Mouse (Mus musculus) left cerebral cortex, postnatal 14 days (tissue): ENCODE measurements at regions not wholly inside any gene's neighbourhood (a gene's known extent, or its start where the extent isn't known, plus 50 kb on each side); places are given as distances from the start of the nearest gene placed in this dataset.
A peak's percentile ranks its signal among the peaks of the same experiment; 100 is the strongest.

Source experiments
- DNase-seq, 2 experiments: peaks; one replicate each; pipeline ENCODE4 v3.0.0; 2021 to 2022; ENCODE audit warnings: low spot score in 2 of 2, mixed read lengths in 1 of 2
- intact Hi-C: fragments of 180-260 bp; cut with DNase I; formaldehyde crosslinking; loops from one replicate; pipeline ENCODE4 v1.15.1; 2025

DNA sequence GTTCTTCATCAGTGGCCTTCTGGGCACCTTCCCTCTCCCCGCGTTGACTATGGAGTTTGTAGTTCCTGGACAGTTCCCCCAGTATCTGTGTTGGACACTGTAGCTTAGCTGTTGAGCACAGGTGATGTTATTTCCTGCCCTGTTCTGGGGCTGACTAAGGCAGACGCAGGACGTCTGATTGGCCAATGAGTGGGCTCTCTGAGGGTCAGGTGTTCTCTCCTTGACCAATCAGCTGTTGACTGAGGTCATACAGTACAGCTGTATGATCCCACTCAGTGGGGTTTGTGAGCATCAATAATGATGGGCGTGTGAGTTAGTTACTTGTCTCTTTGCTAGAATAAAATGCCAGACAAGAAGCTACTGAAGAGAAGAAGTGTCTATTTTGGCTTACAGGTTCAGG lies 91.6 kb upstream of the Zc3h12a start:
- DNase-seq = peak in 1 of 2 experiments; percentile 35
- intact Hi-C loops = no loop called here

DNA sequence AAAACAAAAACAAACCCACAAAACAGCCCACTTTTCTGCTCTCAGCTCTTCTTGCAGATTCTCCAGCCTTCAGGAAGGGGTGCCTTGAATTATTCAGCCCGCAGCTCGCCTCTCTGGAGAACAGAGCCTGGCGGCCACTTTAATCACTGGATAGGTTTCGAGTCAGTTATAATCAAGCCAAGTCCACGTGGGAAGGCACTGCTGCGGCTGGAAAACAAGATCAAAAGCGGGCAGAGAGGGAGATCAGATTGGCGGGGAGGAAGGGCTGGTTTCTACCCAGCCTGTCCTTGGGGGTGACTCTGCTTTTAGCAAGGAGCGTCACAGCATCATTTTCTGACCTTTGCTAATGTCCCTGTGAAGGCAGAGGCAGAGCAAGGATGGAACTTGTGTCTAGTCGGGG lies 86.7 kb upstream of the Zc3h12a start:
- no peak for DNase-seq
- intact Hi-C loops = no loop called here

DNA sequence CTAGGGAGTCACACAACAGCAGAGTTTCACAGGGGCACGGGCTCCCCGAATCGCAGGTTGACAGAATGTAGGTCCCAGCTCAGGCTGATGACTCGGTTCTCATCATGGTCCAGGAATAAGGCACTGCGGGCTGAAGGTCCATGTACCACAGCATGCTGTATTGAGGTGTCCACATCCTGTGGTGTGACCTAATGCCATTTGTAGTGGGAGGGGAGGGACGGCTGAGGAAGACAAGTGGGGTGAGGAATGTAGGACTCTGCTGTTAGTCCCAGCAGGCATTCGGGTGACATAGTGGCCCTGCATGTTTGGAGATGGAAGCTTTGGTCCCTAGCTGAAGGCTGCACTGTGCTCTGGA lies 84.5 kb upstream of the Zc3h12a start:
- DNase-seq = no peak
- intact Hi-C loops = no loop called here

DNA sequence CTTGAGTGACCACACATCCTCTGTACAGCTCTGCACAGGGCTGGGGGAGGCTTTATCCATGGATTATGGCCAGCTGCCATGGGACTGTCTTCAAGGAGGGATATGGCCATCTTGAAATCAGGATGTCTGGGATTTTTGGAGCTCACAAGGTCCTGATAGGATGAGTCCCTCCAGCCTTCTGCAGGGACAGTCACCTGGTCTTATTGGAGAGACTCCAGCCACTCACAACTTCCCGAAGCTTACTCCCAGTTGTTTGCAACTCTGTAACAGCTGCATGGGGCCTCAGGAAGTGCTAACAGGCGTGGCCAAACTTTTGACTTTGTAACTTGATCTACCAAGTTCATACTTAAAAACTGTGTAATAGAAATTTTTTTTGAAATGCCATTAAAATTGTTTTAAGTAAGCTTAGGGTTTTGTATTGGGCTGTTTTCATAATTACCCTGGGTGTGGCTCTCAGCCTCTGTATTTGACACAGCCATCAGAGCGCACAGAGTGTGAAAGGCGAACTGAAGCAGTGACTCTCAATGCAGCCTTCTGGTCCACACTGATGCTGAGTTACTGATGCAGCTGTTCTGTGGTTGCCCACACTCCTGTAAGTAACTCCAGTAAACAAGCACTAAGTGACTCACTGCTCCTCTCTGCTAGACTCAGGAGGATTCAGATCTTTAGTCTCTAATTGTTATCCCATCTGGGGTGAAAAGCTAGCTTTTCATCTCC lies 84.0 kb upstream of the Zc3h12a start:
- no peak for DNase-seq
- intact Hi-C loops = no loop called here

DNA sequence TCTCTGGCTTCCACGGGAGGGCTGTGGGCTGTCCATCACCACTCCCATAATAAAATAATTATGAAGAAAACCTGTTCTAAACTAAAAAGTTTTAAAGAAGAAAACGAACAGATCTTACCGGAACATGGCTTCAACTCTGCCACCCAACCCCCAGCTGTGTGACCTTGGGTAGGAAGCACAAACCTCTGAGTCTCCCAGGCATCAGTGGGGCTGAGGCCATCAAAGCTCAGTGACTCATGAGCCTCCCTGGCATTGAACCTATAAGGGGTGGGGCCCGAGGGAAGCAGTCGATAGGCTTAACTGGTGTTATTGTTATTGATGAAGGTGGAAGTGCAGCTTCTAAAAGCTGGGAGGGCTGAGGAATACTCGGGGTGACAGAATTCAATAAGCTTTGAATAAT lies 83.1 kb upstream of the Zc3h12a start:
- no peak for DNase-seq
- intact Hi-C loops = no loop called here

DNA sequence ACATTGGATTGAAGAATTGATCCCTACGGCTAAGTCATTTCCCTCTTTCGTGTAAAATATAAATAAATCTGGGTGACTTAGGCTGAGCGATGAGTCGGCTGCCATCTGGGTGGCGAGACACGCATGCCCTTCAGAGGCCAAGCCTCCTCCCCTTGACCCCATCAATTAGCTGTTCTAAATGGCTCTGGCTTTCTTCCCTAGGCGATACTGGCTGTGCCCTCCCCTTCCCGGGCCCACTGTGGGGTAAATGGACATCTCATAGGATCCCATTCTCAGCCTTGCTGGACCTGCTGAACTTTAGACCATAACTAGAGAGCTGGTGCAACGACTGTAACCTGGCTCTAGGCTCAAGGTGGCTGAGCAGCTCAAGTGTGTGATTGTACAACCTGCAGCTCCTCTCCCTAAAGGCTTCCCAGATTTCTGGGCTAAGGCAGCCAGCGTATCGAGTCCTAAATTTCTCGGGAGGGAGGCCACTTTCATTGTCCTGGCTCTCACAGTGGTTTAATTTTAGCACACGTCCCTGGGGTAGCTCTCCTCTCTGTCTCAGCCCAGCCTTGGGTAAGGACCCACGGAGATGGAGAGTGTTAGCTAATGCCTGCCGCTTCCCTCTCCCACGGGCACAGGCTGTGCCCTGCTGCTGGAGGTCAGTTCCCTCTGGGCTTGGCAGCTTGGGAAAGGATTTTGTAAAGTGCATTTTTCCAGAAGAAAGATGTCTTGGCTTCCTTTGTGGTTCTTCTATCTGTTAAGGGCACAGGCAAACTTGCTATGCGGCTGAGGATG lies 80.7 kb upstream of the Zc3h12a start:
- DNase-seq = no peak
- intact Hi-C loops = no loop called here

DNA sequence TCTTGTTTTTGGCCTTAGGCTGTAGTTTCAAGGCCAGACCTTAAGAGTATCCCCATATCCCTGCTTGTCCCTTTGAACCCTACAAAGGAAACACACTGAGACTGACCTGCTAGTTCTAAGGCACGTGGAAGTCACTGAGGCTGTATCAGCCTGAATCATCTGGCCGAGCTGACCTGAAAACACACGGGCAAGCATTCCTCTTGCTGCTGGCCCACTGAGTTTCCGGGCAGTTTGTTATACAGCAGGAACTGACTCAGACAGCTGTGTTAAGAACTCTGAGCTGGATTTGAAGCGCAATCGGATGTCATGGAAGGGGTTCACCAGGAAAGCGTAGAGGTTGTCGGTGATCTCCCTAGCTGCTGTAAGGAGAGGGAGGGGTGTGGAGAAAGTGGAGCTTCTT lies 75.9 kb upstream of the Zc3h12a start:
- intact Hi-C loops = no loop called here
- no peak for DNase-seq

DNA sequence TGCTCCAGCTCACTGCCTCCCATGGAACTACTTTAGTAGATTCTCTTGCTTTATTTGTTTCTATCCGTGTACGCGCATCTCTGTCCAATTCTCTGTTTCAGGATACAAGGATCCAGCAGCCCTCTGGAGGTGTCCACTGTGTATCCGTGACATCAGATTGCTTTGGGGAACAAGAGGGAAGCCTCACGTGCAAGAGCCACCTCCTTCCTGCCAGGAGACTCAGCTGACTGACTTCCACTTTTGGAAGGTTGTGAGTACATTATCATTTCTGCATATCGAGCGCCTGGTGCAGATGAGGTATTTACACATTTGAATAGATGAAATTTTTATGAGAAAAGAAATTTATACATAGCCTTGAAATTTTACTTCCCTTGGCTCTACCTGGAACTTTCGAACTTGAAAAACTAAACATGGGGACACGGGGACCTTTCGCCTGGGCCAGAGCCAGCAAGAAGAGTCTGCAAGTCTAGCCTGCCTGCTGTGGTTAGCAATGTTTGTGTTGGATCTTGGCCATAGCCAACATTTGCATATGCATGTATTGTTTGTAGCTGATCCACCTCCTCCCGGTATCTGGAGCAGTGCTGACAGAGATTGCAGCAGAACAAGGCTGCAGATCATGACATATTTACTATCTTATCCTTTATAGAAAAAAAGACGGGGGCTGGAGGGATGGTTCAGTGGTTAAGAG lies 74.1 kb upstream of the Zc3h12a start:
- no peak for DNase-seq
- intact Hi-C loops = no loop called here

DNA sequence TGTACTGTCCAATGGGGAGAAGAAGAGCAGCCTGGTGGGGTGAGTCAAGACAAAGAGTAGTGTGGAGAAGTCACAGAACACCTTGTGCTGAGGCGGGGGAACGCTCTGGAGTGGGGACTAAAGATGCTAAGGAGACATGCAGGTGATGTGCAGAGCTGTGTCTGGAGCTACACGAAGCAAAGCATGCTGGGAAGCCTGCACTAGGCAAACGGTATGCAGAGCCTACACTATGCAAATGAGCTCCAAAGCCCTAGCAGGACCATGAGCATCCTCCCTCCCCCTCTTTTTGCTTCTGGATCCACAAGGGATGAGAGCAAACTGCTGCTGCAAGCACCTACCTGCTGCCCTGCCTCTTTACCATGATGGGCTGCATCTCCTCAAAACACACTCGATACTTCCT lies 73.1 kb upstream of the Zc3h12a start:
- DNase-seq = no peak
- intact Hi-C loops = no loop called here

DNA sequence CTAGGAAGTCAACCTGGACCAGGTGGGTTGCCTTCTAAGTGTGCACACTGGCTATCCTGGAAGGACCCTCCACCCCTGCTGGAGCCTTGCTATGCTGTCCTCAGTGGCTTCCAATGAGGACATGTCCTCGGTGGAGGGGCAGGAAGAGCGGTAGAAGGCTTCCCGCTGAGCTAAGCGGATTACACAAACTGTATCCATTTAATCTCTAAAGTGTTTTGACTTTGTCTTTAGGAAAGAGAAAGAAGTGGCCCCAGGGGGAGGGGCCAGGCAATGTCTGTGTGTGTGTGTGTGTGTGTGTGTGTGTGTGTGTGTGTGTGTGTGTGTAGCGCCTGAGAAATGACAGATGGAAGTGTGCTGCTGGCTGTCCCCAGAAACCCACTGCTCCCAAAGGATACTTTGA lies 71.6 kb upstream of the Zc3h12a start:
- no peak for DNase-seq
- intact Hi-C loops = no loop called here

DNA sequence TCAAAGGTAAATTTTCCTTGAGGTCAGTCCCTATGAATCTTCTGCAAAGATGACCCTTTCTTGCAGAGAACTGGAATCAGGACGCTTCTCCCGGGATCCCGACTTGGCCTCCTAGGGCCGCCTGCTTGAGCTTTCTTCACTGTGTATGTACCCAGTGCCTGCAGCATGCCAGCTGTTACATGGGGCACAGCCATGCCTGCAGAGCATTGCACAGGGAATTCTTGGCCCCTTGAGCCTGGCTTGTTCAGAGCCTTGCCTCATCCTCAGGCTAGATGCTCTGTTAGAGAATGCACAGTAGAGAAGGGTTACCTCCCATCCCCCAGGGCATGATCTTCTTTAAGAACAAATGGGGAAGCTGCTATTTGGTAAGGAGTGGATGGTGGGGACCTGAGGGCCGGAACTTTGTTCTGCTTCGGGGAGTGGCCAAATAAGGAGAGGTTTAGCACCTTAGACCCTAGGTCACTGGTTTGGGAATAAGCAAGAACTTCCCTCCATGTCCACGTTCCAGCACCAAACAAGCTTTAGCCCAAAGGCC lies 68.3 kb upstream of the Zc3h12a start:
- intact Hi-C loops = no loop called here
- no peak for DNase-seq

DNA sequence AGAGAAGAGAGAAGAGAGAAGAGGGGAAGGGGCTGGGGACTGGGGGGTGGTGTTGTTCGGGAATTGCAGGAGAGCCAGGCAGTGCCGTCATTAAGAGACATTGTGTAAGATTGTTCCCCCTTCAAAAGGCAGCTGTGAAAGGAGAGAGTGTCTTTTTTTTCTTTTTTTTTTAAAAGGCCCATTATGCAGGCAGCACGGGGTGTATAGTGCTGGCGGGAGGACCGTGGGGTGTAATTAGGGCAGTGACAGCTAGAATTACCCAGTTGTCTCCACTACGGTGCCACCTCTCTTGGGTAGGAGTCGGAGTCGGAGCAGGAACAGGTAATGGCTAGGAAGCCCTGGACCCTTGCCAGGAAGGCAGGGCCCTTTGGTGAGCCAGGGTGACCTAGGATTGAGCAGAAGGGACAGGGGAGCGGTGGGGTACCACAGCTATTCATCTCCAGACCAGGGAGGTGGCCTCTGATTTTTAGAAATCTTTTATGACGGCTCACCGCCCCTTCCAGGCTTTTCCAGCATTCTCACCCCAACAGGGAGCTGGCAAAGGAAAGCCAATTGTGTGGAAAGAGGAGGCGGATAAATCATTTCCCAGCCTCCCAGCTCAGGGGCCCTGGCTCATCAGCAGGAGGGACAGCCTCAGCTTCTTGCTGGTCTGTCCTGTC lies 67.2 kb upstream of the Zc3h12a start:
- DNase-seq = no peak
- intact Hi-C loops = no loop called here

DNA sequence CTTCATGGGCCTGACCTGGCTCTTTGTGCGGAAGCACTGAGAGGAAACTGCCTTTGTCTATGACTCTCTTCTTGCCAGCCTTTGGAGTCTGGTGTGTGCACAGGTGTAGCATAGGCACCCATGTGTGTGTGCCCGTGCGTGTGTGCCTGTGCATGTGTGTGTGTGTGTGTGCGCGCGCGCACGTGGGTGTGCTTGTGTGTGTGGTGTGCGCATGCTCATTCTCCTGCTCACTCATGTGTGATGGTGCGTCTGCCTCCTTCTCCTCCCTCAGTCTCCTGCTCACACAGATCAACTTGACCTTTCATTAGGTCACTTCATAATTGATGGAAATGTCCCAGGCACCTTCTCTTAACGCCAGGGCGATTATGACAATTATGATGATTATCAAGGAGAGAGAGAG lies 66.7 kb upstream of the Zc3h12a start:
- intact Hi-C loops = no loop called here
- peak in 1 of 2 experiments; percentile 43 for DNase-seq

DNA sequence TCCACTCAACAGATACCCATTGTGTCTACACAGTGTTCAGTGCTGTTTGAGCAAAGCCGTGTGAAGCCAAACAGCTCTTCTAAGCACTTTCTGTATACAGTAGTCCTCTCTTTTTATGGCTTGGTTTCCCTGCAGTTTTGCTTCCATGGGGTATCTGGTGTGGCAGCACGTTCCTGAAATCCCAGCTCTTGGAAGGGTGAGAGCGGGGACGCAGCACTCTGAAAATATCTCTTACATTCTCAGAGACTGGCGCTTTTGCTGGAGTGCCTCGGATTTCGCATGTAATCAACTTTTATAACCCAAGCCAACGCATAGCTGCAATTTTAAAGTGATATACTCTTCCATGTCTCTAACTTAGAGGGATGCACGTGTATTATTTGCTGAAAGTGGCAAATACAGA lies 64.0 kb upstream of the Zc3h12a start:
- intact Hi-C loops = loop anchor here (2.0 kb wide), 1 partner anchor 205 kb away; no protein-coding TSS in a partner anchor
- DNase-seq = peak; percentile 54 to 80

DNA sequence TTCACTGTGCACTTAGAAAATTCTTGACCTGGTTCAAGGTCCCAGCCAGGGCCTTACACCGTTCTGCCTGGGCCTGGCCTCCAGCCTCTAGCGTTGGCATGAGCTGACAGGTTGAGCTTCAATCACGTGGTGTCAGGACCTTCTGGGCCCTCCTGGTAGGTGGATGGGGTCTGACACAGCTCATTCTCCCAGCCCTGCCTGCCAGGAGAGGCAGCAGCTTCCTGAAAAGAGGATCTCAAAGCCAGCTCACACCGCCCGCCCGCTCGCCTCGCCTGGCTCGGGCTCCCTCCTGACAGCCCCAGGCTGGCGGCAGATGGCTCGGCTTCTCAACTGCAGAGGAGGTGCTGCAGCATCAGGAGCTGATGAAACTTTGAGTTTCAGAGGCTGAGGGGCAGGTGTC lies 63.4 kb upstream of the Zc3h12a start:
- intact Hi-C loops = loop anchor here (2.0 kb wide), 1 partner anchor 206 kb away; no protein-coding TSS in a partner anchor
- peak; percentile 71 to 88 for DNase-seq

DNA sequence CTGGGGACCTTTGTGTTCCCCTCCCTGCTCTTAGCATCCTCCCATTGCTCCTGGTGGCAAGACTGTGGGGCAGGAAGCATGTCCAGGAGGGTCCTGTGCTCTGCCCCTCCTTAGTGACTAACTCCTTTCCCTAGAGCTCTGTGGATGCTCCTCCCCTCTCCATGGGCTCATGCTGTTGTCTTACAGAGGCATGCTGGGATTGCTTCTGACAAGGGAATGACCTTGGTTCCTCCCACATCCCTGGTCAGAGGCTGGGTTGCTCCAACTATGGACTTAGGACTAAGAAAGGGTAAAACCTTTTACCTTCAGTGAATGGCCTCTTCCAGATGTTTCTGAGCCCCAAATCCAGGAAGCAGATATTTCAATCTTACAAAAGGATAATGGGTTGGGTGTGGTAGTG lies 62.3 kb upstream of the Zc3h12a start:
- DNase-seq = no peak
- intact Hi-C loops = loop anchor here (2.0 kb wide), 1 partner anchor 207 kb away; no protein-coding TSS in a partner anchor

DNA sequence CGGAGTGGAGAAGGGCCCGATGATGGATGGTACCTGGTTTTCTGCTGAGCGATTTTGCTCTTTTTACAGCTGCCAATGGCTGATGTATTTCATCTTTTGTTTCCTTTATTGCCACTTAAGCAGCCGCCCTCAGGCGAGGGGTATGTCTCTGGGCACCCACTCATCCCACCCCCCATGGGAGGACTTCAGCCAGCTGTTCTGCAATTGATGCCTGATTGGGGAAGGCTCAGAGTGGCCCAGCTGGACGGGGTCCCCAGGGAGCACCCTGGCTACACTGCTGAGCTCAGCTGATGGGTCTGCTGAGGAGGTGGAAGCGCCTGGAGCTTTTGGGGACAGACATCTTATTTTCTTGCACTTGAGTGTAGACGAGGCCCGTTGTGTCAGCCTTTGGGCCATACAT lies 58.6 kb upstream of the Zc3h12a start:
- DNase-seq = no peak

DNA sequence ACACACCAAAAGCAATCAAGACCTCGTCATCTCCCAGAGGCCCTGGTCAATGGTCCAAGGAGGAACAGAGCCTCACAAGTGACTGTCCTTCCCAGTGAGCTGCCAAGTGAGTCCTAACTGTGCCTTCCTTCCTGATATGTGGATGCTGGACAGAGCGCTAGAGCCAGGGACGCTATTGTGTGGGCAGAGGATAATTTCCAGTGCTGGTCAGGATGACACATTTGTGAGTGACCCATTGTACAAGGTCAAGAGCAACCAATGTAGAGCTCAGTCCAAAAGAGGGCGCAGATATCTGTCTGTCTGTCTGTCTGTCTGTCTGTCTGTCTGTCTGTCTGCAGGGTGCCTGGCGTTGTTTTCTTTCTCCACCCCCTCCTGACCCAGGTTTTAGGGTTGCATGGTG lies 57.4 kb upstream of the Zc3h12a start:
- intact Hi-C loops = no loop called here

More for the DNA sequence above, 58.6 kb upstream of the Zc3h12a start:
- intact Hi-C loops = no loop called here

DNA sequence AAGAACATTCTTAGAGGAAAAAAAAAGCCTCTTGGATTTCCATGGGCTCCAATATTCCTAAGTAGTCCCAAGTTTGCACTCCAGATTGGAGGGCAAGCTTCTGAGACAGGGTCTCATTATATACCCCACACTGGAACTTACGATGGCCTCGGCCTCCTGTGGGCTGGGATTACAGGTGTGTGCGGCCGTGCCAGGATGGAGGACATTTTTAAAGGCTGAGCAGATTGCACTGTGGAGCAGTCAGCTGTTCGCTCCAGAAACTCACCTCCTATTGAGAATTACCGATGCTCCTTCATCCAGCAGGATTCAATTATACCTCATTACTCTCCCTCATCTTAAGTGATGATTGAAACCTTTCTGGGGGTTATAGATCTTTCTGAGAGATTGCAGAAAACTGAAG lies 53.3 kb upstream of the Zc3h12a start:
- intact Hi-C loops = no loop called here

More for the DNA sequence above, 57.4 kb upstream of the Zc3h12a start:
- no peak for DNase-seq

DNA sequence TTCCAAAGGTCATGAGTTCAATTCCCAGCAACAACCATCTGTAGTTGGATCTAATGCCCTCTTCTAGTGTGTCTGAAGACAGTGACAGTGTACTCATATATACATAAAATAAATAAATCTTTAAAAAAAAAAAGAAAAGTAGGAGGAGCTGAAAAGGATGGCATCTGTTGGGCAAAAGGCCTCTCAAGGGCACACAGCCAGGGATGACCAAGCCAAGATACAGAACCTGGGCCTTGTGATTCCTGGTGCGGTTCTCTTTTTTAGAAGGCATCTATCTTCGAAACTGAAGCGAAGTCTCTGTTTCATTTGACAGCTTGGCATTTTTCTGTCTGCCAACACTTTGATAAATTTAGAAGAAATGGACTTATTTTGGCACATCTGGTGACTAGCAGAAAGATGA lies 50.9 kb upstream of the Zc3h12a start:
- intact Hi-C loops = no loop called here
- no peak for DNase-seq

More for the DNA sequence above, 53.3 kb upstream of the Zc3h12a start:
- no peak for DNase-seq
